Mouse (Mus musculus) thymus, postnatal 36 days (tissue): ENCODE results near the gene Psmb2.

ENCODE experiments used
- DNase-seq, 2 experiments: peaks; one replicate each; pipeline ENCODE4 v3.0.0; 2022; ENCODE audit warnings: mixed read lengths in 2 of 2

Psmb2 gene

GRCm38 (mm10) chr4:126732531-126733380, 55.3 kb downstream of the Psmb2 start:
- no peak for DNase-seq

- DNase-seq = no peak
Observed at GRCm38 (mm10) chr4:126734001-126734603, 56.7 kb downstream of the Psmb2 start.

- no peak for DNase-seq
Observed at GRCm38 (mm10) chr4:126734700-126735381, 57.4 kb downstream of the Psmb2 start.

GRCm38 (mm10) chr4:126735382-126736000, 58.1 kb downstream of the Psmb2 start:
- no peak for DNase-seq

GRCm38 (mm10) chr4:126736001-126736414, 58.6 kb downstream of the Psmb2 start, which contains the start of gene Tfap2e:
Tfap2e (minus strand) TSS chr4:126736240.
- no peak for DNase-seq

- no peak for DNase-seq
Observed at GRCm38 (mm10) chr4:126739966-126740676, 62.7 kb downstream of the Psmb2 start.

- DNase-seq = peak; percentile 78 to 79
Observed at GRCm38 (mm10) chr4:126741448-126741847, 64.0 kb downstream of the Psmb2 start.

- DNase-seq = no peak
Observed at GRCm38 (mm10) chr4:126742976-126743375, 65.5 kb downstream of the Psmb2 start.

- DNase-seq = no peak
Observed at GRCm38 (mm10) chr4:126743713-126744112, 66.3 kb downstream of the Psmb2 start.

- no peak for DNase-seq
Observed at GRCm38 (mm10) chr4:126744831-126745230, 67.4 kb downstream of the Psmb2 start.

- DNase-seq = peak; percentile 48 to 57
Observed at GRCm38 (mm10) chr4:126745506-126746193, 68.2 kb downstream of the Psmb2 start.

GRCm38 (mm10) chr4:126746194-126746840, 68.9 kb downstream of the Psmb2 start:
- no peak for DNase-seq

GRCm38 (mm10) chr4:126748381-126748780, 71.0 kb downstream of the Psmb2 start:
- no peak for DNase-seq

- no peak for DNase-seq
Observed at GRCm38 (mm10) chr4:126749553-126749952, 72.1 kb downstream of the Psmb2 start.

- no peak for DNase-seq
Observed at GRCm38 (mm10) chr4:126750046-126750683, 72.7 kb downstream of the Psmb2 start.

- DNase-seq = no peak
Observed at GRCm38 (mm10) chr4:126750863-126751555, 73.6 kb downstream of the Psmb2 start.

- DNase-seq = no peak
Observed at GRCm38 (mm10) chr4:126751556-126752023, 74.2 kb downstream of the Psmb2 start.

GRCm38 (mm10) chr4:126752024-126752607, 74.7 kb downstream of the Psmb2 start:
- DNase-seq = peak in 1 of 2 experiments; percentile 3

GRCm38 (mm10) chr4:126752608-126753141, 75.2 kb downstream of the Psmb2 start:
- peak; percentile 19 to 32 for DNase-seq
